Mouse (Mus musculus) G1E (cell line): ENCODE results near the gene Scn1b.

Source experiments
- CTCF ChIP-seq: IDR thresholded peaks from 2 replicates; pipeline ENCODE4 v1.5.1; 2012; ENCODE audit warnings: low read depth, low read length, inconsistent platforms, mixed read lengths
- GATA1 ChIP-seq: IDR thresholded peaks from 2 replicates; pipeline ENCODE4 v1.6.1; 2012; ENCODE audit warnings: borderline replicate concordance, low read length, inconsistent platforms, mixed read lengths
- GATA2 ChIP-seq: IDR thresholded peaks from 2 replicates; pipeline ENCODE4 v1.6.1; 2012; ENCODE audit warnings: low read depth, low read length, inconsistent platforms, borderline replicate concordance
- TAL1 ChIP-seq: conservative IDR thresholded peaks from 2 replicates; pipeline ENCODE4 v1.6.1; 2012; ENCODE audit warnings: low read depth, low read length, inconsistent platforms, mixed read lengths

- TF ChIP-seq CTCF = no peak
- no peak for TF ChIP-seq GATA1
- no peak for TF ChIP-seq GATA2
- TF ChIP-seq TAL1 = no peak
Measured at GRCm38 (mm10) chr7:31082106-31082505, 44.7 kb downstream of the Scn1b start.
